8 mouse cellular contexts compared by ENCODE assay signal in the genomic region with DNA sequence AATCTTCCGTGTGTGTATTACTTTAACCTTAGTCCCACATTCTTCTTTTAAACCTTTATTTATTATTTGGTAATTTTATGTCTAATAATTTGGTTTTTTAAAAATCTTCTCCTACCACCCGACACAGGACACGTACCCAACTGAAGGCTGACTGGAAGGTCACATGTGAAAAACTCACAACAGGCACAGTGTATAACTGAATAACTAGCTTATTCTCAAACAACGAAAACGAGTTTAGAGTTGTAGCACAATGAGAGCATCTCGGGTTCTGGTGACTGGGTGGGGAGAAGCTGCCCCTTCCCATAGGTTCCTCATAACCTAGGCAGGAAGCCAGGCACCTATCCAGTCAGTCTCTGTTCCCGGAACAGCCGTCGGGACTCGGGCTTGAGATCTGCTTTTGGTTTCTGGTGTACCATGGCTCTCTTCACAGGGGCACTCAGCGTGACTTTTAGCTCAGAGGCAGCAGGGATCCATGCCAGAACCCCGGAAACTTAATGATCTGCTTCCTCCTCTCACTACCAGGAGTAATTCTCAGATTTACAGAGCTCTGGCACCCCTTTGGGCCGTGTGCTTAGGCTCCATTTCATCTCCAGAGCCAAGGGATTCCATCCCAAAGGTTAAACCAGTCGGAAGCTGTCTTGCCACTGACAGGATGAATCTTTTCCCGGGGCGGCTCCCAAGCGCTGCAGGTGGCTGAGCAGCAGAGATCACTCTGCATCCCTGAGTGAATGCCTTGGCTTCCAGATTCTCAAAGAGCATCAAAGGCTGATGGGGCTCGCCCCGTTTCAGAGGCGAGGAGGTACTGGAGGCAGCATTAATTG.
DNase-seq lines count a peak whose midpoint lies in the region; ATAC-seq and TF ChIP-seq lines count a peak whose summit lies in the region.

No protein-coding gene starts in this region.

- no peaks in the 10 kb centered on the region for H3K9me3 ChIP-seq in liver, embryonic 11.5 days (ENCODE audit: control insufficient read depth, low read length)
- no peaks in the 10 kb centered on the region for H3K9me3 ChIP-seq in embryonic facial prominence, embryonic 15.5 days (replicated peaks)
- H3K9me3 ChIP-seq in heart, embryonic 15.5 days (replicated peaks) = no peaks in the 10 kb centered on the region
- no peaks in the 10 kb centered on the region for H3K9me3 ChIP-seq in lung, postnatal 0 days (ENCODE audit: low read length)

- no peak for TF ChIP-seq CTCF in lung, postnatal 0 days (IDR thresholded peaks at IDR 0.05)

- no peak for TF ChIP-seq EP300 in lung, postnatal 0 days (IDR thresholded peaks at IDR 0.05)

- no peak for DNase-seq in liver, embryonic 11.5 days (ENCODE audit: low spot score)
- no peak for DNase-seq in liver
- peak; percentile 20 to 36 for DNase-seq in kidney, postnatal 25 days
- DNase-seq in lung, postnatal 0 days (ENCODE audit: low spot score) = peak; percentile 16
- peak; percentile 52 for DNase-seq in retina, postnatal 1 day
- DNase-seq in T-cell, adult 2 months (ENCODE audit: low spot score) = no peak

- 18% methylated on average over 20 of the region's 20 CpGs for WGBS in liver, embryonic 11.5 days
- WGBS in embryonic facial prominence, embryonic 15.5 days = 11% methylated on average over 20 of the region's 20 CpGs
- WGBS in heart, embryonic 15.5 days = 14% methylated on average over 20 of the region's 20 CpGs
- 14% methylated on average over 20 of the region's 20 CpGs for WGBS in lung, postnatal 0 days

- H3K27me3 ChIP-seq in liver, embryonic 11.5 days (replicated peaks; ENCODE audit: control insufficient read depth, insufficient read depth, low read length) = no peaks in the 10 kb centered on the region; the same call in 1 of the 2 replicates
- peaks cover 3% of the 10 kb centered on the region; the same call in 1 of the 2 replicates for H3K27me3 ChIP-seq in embryonic facial prominence, embryonic 15.5 days
- H3K27me3 ChIP-seq in heart, embryonic 15.5 days = no peaks in the 10 kb centered on the region
- no peaks in the 10 kb centered on the region for H3K27me3 ChIP-seq in lung, postnatal 0 days (replicated peaks; ENCODE audit: insufficient read depth, low read length)

- ATAC-seq in liver, embryonic 11.5 days (replicated peaks; ENCODE audit: low FRiP score) = no peak
- peak; percentile 68 for ATAC-seq in embryonic facial prominence, embryonic 15.5 days (ENCODE audit: insufficient number of reproducible peaks, low FRiP score, low TSS enrichment, low read depth)
- ATAC-seq in heart, embryonic 15.5 days (replicated peaks; ENCODE audit: insufficient number of reproducible peaks, insufficient read depth, low FRiP score, low read depth) = no peak
- peak; percentile 11; the same call in 1 of the 2 replicates for ATAC-seq in lung, postnatal 0 days

- no peaks in the 10 kb centered on the region for H3K36me3 ChIP-seq in liver, embryonic 11.5 days (ENCODE audit: control insufficient read depth, insufficient read depth, low read length)
- H3K36me3 ChIP-seq in embryonic facial prominence, embryonic 15.5 days = no peaks in the 10 kb centered on the region
- H3K36me3 ChIP-seq in heart, embryonic 15.5 days = no peaks in the 10 kb centered on the region
- H3K36me3 ChIP-seq in lung, postnatal 0 days (ENCODE audit: insufficient read depth, low read length) = no peaks in the 10 kb centered on the region

- H3K4me2 ChIP-seq in liver, embryonic 11.5 days = peak overlapping the region; percentile 26
- peak overlapping the region; percentile 61 for H3K4me2 ChIP-seq in embryonic facial prominence, embryonic 15.5 days (replicated peaks)
- peak overlapping the region; percentile 76 for H3K4me2 ChIP-seq in heart, embryonic 15.5 days
- peak overlapping the region; percentile 53 for H3K4me2 ChIP-seq in lung, postnatal 0 days (replicated peaks; ENCODE audit: low read depth, low read length)

- H3K4me1 ChIP-seq in liver, embryonic 11.5 days (replicated peaks; ENCODE audit: control insufficient read depth, insufficient read depth, low read length) = no peaks in the 10 kb centered on the region
- peaks cover 17% of the 10 kb centered on the region for H3K4me1 ChIP-seq in embryonic facial prominence, embryonic 15.5 days
- H3K4me1 ChIP-seq in heart, embryonic 15.5 days (replicated peaks) = peaks cover 13% of the 10 kb centered on the region
- no peaks in the 10 kb centered on the region for H3K4me1 ChIP-seq in lung, postnatal 0 days (ENCODE audit: insufficient read depth, low read depth, low read length)

- H3K27ac ChIP-seq in liver, embryonic 11.5 days (ENCODE audit: low read depth, low read length) = no peak overlapping the region
- H3K27ac ChIP-seq in embryonic facial prominence, embryonic 15.5 days (replicated peaks) = peak overlapping the region; percentile 63
- no peak overlapping the region for H3K27ac ChIP-seq in heart, embryonic 15.5 days
- no peak overlapping the region for H3K27ac ChIP-seq in lung, postnatal 0 days (ENCODE audit: low read length)

- no peak overlapping the region for H3K9ac ChIP-seq in liver, embryonic 11.5 days (ENCODE audit: low read depth, low read length)
- H3K9ac ChIP-seq in embryonic facial prominence, embryonic 15.5 days = no peak overlapping the region
- peak overlapping the region; percentile 21 for H3K9ac ChIP-seq in heart, embryonic 15.5 days
- H3K9ac ChIP-seq in lung, postnatal 0 days (replicated peaks; ENCODE audit: low read depth) = no peak overlapping the region

- peak overlapping the region; percentile 11; the same call in 1 of the 2 replicates for H3K4me3 ChIP-seq in liver, embryonic 11.5 days (ENCODE audit: low read depth, low read length)
- peak overlapping the region; percentile 32 for H3K4me3 ChIP-seq in embryonic facial prominence, embryonic 15.5 days (replicated peaks)
- H3K4me3 ChIP-seq in heart, embryonic 15.5 days = peak overlapping the region; percentile 45
- H3K4me3 ChIP-seq in lung, postnatal 0 days (ENCODE audit: low read depth, low read length) = peak overlapping the region; percentile 19; the same call in 1 of the 2 replicates

Comparison
In these comparisons a context has a peak if more than half of its experiments do, and no peak if none do; other contexts are left out.
1. ATAC-seq: peak in embryonic facial prominence, embryonic 15.5 days (single experiment) and lung, postnatal 0 days (single experiment); none in liver, embryonic 11.5 days (single experiment) and heart, embryonic 15.5 days (single experiment).
2. DNase-seq: peak in kidney, postnatal 25 days (2 of 2), lung, postnatal 0 days (single experiment) and retina, postnatal 1 day (single experiment); none in liver, embryonic 11.5 days (single experiment), liver (single experiment) and T-cell, adult 2 months (single experiment).
3. H3K4me2 ChIP-seq: peak in every context shown above with its lines; median percentile 76 in heart, embryonic 15.5 days; 61 in embryonic facial prominence, embryonic 15.5 days; 53 in lung, postnatal 0 days; 26 in liver, embryonic 11.5 days.
4. Peak in every context shown above with its lines, with median percentiles within 50 percentile points of each other: H3K4me3 ChIP-seq.